Mouse (Mus musculus) cerebellum, postnatal 10 days (tissue): ENCODE data around the gene Itga11.

Experiments
- DNase-seq, 2 experiments: peaks; one replicate each; pipeline ENCODE4 v3.0.0; 2021; ENCODE audit warnings: mixed read lengths in 2 of 2

The Itga11 gene

GRCm38 (mm10) chr9:62689748-62690147 lies 12.1 kb downstream of the Itga11 start:
- no peak for DNase-seq

- DNase-seq: peak; percentile 28 to 41
Observed at GRCm38 (mm10) chr9:62694054-62694453, 16.4 kb downstream of the Itga11 start.

GRCm38 (mm10) chr9:62695210-62695609 lies 17.6 kb downstream of the Itga11 start:
- DNase-seq: no peak

DNA sequence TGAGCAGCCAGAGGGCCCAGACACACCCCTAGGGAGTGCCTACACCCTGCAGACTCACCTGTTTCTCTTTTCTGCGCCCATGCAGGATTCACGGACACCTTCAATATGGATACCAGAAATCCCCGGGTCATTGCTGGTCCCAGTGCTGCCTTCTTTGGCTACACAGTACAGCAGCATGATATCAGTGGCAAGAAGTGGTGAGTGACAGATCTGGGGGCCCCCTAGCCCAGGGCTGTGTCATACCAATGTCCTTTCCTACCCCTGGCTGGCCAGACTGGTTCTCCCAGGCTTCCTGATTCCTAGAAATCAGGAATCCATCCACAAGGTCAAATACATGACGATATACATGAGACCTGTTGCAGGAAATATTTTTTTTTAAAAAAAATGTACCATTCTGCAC lies 19.2 kb downstream of the Itga11 start:
- DNase-seq: no peak

- DNase-seq: no peak
Observed at GRCm38 (mm10) chr9:62707267-62707666, 29.6 kb downstream of the Itga11 start.

GRCm38 (mm10) chr9:62707870-62708269 lies 30.2 kb downstream of the Itga11 start:
- DNase-seq: no peak

- DNase-seq: no peak
Observed at GRCm38 (mm10) chr9:62709983-62710382, 32.4 kb downstream of the Itga11 start.

DNA sequence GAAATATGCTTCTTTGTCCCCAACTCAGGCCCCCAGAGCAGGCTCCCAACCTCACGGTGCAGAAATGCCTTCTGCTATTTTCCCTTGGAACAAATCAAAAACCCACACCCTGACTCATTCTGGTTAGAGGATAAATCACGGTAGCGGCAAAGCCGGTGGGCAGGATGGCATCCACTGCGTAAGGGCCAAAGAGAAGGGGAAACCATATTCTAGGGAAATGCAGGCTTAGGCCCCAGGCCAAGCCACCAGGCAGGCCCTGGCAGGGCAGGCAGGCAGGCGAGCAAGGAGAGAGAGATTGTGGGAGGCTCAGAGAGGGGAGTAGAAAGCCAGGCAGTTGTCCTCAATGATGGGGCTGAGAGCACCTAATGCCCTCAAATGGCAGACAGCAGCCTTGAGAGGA lies 34.7 kb downstream of the Itga11 start:
- peak; percentile 39 to 59 for DNase-seq

- DNase-seq: peak; percentile 51 to 61
Observed at GRCm38 (mm10) chr9:62713040-62713439, 35.4 kb downstream of the Itga11 start.

- no peak for DNase-seq
Observed at GRCm38 (mm10) chr9:62714336-62714735, 36.7 kb downstream of the Itga11 start.

GRCm38 (mm10) chr9:62717982-62718381 lies 40.4 kb downstream of the Itga11 start:
- DNase-seq: no peak

DNA sequence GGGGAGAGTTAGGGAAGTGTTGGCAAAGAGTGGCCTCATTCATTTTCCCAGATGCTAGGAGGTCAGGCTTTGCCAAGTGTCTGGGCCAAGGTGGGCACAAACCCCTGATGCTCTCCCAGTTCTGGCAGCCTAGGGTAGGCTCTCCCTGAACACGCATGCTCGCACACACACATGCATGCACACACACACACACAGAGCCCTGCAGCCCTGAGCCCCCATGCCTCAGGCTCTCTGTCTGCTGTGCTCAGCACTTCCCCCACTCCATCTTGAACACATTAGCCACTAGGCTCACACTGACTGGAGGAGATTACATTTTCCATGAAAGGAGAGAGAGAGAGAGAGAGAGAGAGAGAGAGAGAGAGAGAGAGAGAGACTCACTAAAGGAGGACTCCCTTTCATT lies 44.2 kb downstream of the Itga11 start:
- DNase-seq: peak; percentile 42 to 64

- DNase-seq: peak; percentile 49 to 68
Observed at GRCm38 (mm10) chr9:62722716-62723115, 45.1 kb downstream of the Itga11 start.

DNA sequence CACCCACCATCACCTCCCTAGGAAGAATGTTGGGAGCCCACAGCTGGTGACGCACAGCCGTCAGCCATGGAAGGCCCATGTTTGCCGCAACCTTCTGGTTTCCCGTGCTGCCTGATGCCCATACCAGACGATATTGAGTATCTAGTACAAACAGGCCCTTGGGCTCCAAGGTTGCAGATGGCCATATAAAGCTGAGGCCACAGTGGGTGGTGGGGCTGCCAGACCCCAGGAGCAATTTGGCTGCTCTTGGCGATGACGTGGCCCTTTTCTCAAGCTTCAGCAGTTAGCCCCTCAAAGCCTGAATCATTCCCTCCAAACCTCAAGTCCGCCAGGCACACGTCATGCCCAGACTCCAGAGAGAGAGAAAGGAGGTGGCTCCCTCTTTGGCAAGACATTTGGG lies 46.5 kb downstream of the Itga11 start:
- peak; percentile 52 to 65 for DNase-seq

DNA sequence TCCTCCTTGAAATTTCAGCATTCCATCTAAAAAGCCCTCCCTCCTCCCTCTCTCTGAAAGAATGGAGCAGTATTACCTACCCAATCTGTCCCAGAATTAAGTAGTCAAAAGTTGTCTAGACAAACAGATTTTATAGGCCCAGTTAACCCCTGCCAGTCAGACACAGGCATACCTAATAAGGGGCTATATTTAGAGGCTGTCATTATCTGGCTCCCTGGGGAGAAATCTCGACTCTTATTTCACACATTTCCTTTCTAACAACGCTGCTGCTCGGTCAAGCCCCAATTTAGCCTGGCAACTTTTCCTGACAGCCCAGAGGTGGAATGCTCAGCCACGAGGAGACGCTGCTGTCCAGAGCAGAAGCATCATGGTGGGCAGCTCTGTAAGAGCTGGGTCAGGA lies 47.6 kb downstream of the Itga11 start:
- no peak for DNase-seq

DNA sequence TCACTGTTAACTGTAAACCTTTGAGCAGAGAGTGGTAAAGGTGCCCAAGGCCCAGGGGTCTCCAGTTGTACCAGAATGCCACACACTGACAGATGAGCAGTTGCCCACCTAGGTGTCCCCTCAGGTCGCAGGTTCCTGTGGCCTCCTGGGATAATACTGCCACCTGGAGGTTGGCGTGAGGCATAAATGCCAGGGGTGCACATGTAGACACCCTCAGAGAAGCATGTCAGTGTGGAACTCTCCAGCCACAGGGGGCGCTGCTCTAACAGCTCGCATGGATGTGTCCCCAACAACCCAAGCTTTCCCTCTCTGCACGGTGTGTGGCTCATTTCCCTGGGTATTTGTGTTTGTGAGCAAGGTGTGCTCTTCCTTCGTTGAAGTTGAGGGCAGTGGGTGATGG lies 48.8 kb downstream of the Itga11 start:
- DNase-seq: peak; percentile 41 to 49

DNA sequence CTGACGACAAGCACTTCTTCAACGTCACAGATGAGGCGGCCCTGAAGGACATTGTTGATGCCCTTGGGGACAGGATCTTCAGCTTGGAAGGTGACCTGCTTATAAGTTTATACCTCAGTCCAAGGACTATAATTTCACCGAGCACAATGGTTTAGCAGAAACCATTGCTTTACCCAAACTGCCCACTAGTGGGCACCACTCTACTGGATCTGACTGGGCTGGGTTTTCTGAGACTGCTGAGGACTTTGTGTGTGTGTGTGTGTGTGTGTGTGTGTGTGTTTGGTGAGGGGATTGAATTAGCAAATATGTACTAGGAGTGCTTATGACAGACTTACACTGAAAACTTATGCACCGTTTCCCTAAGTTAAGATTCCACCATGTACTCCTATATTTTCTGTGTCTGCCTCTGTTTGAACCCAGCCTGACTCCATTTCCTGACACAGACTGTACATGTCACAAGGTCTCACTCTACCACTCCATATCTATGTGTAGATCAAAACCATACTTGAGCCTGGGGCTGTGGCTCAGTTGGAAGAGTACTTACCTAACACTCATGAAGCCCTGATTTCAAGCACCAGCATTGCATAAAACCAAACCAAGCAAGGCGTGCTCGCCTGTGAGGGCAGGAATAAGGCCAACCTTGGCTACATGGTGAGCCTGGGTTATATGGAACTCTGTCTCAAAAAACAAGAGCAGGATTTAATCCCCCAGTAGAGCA lies 67.1 kb downstream of the Itga11 start:
- DNase-seq: peak; percentile 85 to 89

DNA sequence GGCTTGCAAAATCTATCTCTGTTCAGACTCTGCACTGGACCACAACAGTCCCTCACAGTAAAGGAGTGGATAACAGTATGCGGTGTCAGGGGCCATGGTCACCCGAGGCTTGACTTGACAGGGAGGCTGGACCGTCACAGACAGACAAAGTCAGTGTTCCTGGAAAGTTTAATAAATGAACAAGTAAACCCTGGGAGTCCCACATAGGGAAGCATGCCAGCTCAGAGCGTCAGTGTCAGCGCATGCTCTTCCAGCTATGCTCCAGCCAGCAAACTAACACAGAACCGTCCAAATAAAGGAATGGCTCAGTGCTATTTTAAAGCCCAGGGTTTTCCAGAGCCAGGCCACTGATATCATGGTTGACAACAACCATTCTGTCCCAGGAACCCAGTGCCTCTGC lies 69.0 kb downstream of the Itga11 start:
- DNase-seq: no peak

DNA sequence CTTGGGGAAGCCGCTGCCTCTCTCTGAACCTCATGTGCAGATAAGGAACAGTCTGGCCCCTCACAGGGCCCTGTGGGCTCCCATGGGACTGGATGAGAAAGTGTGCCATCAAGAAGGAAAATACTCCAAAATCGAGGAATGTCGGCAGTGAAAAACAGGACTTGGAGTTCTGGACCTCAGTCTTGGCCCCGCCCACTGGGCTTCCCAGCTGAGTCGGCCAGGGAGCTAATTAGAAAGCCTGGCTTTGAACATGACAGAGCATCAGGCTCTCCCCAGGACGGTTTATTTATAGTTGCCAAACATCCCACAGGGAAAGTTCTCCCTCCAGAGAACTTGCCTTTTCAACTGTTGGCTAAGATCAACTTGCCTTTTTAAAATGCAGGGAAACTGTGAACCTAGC lies 72.0 kb downstream of the Itga11 start:
- peak; percentile 26 to 54 for DNase-seq

DNA sequence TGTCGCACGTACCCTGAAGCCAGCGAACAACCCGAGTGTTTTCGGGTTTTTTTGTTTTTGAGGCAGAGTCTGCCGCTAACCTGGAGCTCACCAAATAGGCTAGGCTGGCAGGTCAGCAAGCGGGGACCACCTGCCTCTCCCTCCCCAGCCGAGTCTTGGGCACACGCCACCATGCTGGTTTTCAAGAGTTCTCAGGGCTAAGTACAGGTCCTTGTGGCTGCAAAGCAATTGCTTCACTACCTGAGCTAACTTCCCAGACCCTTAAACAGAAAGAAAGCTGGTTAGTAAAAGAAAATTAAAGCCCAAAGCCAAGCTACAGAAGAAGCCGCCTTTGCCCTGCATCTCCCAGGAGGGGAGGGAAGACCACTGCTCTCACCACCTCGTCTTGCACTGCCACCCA lies 72.8 kb downstream of the Itga11 start:
- DNase-seq: no peak

DNA sequence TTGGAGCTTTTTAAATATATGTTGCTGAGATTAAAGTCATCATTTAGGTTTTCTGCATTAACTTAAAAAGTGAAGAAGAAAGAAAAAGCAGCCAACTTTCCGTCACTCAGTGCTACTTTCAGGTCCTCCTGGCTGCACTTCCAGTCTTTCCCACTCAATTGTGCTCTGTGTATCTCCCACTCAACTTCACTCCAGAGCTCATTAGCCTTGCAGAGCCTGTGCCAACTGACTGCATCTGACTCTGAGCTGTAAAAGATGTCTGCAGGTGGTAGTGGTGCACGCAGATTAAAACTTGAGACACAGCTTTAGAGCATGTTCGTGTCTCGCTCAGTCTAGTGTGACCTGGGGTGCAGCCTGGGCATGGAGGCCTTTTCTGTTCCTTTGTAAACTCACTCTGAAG lies 80.7 kb downstream of the Itga11 start:
- no peak for DNase-seq

DNA sequence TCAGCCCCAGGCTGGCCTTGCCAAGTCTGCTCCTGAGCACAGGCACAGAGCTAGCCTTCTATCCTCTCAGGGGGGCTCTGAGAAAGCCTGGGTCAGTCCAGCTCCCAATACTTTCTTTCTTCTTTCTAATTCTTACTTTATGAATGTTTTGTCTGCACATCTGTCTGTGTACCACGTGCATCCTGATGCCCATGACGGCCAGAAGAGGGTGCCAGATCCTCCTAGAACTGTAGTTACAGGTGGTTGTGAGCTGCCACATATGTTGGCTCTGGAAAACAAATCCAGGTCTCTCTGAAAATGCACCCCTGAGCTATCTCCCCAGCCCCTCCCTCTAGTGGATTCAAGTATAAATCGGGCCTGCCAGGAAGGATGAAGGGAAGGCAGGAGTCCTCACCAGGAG lies 82.0 kb downstream of the Itga11 start:
- DNase-seq: peak in 1 of 2 experiments; percentile 44

DNA sequence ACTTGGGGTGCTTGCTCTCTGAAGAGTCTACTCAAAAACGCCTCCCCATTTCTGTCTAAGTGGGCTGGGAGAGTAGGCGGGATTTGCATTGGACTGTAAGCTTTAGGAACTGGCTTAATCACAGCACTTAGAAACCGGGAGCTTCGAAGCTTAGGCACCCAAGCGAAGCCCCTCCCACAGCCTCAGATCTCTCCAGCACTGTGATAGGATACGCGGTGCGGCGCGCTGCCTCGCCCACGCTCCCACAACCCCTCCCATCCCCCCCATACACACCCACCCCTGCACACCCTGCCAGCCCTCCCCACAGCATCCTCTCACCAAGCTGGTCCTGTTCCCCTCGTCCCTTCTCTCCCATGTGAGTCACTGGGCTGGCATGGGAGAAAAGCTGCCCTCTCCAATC lies 85.9 kb downstream of the Itga11 start:
- peak in 1 of 2 experiments; percentile 38 for DNase-seq

DNA sequence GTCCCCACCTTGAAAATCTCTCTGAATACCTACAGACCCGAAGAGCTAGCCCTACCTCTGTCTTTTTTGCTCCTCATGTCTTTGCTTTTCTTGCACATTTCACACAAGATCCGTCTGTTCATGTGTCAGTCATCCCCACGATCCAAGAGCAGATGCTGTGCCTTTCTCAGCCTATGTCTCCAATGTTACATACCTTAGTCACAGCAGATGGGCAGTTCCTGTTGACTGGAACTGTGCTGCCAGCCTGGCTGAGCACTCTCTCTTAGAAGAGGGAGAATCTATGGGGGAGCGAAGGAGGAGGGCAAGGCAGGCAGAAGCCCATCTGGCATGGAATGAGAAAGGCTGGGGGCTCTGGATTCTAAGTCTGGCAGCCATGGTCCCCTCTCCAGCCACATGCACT lies 87.7 kb downstream of the Itga11 start:
- DNase-seq: peak; percentile 26 to 44

DNA sequence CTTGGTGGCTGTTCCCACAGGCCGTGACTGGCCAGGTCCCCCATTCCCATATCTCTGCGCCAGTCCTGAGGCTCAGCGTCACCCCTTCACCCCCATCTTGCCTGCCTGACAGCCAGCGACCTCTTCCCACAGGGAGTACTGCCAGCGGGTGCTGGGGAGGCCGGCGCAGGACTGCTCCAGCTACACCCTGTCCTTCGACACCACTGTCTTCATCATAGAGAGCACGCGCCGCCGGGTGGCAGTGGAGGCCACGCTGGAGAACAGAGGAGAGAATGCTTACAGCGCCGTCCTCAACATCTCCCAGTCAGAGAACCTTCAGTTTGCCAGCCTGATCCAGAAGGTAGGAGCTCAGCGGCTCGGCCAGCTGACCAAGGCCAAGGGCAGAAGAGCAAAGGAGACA lies 89.8 kb downstream of the Itga11 start:
- peak in 1 of 2 experiments; percentile 22 for DNase-seq
